Mouse (Mus musculus): ENCODE measurements around the gene Slc8a2.

- TF ChIP-seq POLR2AphosphoS2 (IDR thresholded peaks at IDR 0.05; ENCODE audit: insufficient read length, low read depth) (no peak), POLR2A (IDR thresholded peaks at IDR 0.05; ENCODE audit: insufficient read length, low read depth) (no peak), USF1 (IDR thresholded peaks at IDR 0.05; ENCODE audit: low read depth) (no peak), MYOG (IDR thresholded peaks at IDR 0.05; ENCODE audit: control insufficient read depth in 1 of 3, insufficient read depth in 1 of 3, insufficient read length in 2 of 3, low read depth in 2 of 3) (peak in 1 of 3 experiments; percentile 27), MAX (IDR thresholded peaks at IDR 0.05; ENCODE audit: low read depth) (no peak)
Observed at GRCm38 (mm10) chr7:16101726-16102475, 27.7 kb upstream of the Slc8a2 start.

Data from myocyte (in vitro differentiated cells).